Mouse (Mus musculus) thymus, adult 2 months (tissue): Measurements from ENCODE around the gene Eps8.

Experiments used
- CTCF ChIP-seq: fragments of 200-500 bp; IDR thresholded peaks from 2 replicates; pipeline ENCODE4 v1.5.1; 2012; ENCODE audit warnings: mild to moderate bottlenecking, control low read depth, low read length, moderate library complexity, borderline replicate concordance; ENCODE audit not compliant: control insufficient read depth, poor library complexity, insufficient read depth; ENCODE audit errors: extremely low read depth
- POLR2A ChIP-seq: fragments of 200-500 bp; IDR thresholded peaks from 2 replicates; pipeline ENCODE4 v1.6.1; 2012; ENCODE audit warnings: mild to moderate bottlenecking, low read length, control low read depth, moderate library complexity; ENCODE audit not compliant: control insufficient read depth, poor library complexity, insufficient read depth; ENCODE audit errors: extremely low read depth

- no peak for TF ChIP-seq CTCF
- TF ChIP-seq POLR2A: no peak
These were observed 14.8 kb upstream of the Eps8 start for GRCm38 (mm10) chr6:137669433-137669832.
